ENCODE assay signal across 1 mouse cellular context in the genomic region with DNA sequence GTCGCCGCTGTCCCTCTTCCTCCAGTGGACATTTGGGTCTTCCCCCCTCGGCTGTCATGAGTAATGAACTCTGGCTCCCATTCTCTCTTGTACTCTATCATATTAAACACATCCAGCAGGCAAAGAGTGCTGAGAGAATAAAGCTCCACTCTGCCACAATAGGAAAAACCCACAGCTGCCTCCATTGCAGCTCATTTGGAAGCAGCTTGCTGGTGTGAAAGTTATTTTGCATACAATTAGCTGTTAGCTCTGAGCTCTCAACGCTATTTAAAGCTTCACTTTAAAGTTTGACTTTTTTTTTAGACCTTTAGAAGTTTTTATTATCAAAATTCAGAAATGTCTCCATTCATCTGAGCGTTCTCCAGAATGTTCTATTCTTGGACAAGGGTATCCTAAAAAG.
TF ChIP-seq lines count a peak whose summit lies in the region.

No protein-coding gene starts in this region.

TF ChIP-seq in CH12.LX, 34 proteins besides CTCF, POLR2A, EP300 and RAD21 (continued from another document):
- no peak for TF ChIP-seq E2F4 (IDR thresholded peaks at IDR 0.05; ENCODE audit: insufficient replicate concordance, low read depth, low read length)
